Mouse (Mus musculus) frontal cortex, postnatal 10 days (tissue): ENCODE data around the gene Olfm1.

Experiments used
- DNase-seq, 2 experiments: peaks; one replicate each; pipeline ENCODE4 v3.0.0; 2022; ENCODE audit warnings: low spot score in 2 of 2, mixed read lengths in 1 of 2

Olfm1 gene

DNA sequence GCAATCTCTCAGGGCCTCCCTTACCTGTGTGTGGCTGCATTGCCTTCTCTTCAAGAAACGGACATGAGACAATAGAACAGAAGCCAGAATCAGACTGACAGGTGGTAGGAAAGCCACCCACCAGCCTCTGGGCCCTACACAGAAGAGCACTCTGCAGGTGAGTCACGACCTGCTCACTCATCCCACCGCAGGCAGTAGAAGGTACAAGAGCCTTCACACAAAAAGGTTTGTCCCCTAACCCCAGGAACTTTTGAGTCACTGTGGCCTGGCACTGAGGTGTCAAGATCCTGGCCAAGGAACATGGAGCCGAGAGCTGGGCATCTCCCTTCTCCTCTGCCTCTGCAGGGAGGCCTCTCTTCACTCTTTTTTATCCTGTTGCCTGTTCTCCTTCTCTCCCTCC lies 42.3 kb downstream of the Olfm1 start:
- no peak for DNase-seq

- no peak for DNase-seq
These were observed 43.7 kb downstream of the Olfm1 start for GRCm38 (mm10) chr2:28236447-28236846.

DNA sequence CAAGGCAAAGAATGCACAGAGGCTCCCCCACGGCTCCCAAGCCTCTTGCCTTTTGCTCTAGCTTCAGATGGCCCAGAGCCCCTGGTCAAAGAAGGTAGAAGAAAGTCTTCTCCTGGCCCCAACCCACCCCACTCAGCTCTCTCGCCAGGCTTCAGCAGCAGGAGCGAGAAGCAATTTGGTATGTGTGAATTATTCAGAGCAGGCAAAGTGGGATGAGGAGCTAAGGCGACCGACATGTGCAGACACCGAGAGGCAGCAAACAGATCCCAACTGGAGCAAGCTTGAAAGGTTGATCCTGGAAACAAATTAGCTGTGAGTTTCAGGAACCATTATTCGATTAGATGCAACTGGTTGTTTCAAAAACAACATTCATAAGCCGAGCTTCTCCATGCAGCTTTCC lies 46.8 kb downstream of the Olfm1 start:
- DNase-seq, result no peak

DNA sequence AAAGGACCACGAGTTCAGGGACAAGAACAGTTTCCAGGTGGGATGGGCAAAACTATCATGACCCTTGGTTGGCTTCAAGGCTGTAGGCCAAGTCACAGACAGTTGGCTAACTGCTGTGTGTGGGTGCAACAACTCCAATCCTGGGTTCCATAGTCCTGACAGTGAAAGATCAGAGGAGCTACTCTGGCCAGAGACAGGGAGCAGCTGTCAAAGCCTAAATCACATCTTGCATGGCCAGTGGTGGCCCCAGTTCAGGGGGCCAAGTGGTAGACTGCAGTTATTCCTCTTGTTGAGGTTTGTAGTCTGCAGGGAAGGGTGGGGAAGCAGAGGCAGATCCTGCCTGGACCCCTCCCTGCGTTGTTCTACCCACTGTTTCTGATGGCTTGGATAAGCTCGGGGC lies 48.1 kb downstream of the Olfm1 start:
- DNase-seq, result no peak

DNA sequence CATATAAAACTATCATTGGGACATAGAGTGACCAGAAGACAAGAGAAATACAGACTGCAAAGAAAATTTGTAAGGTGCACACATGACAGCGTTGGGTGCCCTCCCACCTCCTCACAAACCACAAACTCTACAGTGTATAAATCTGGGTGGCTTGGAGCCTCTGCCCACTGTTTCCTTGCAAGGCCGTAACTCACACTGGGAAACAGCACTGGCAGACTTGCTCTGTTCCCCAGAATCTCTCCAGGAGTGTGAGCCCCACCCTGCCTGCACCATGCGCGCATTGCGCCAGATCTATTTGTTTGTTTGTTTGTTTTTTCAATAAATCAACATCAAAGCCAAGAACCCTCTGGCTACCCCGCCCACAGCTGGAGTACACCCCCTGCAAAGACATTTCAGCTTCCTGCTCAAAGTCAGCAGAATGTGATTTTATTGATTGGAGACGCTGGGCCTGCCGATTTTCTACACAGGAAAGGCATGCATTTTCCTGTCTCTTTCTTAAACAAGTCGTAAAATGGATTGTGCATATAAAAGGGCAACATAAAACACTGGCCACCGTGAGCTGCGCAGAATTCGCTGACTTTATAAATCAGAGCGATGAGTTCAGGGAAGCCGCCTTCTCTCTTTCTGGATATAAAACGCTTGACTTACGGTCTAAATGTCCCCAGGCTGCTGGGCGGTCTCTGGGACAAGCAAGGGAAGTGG lies 48.9 kb downstream of the Olfm1 start:
- no peak for DNase-seq

- no peak for DNase-seq
These were observed 49.4 kb downstream of the Olfm1 start for GRCm38 (mm10) chr2:28242222-28242543.

- no peak for DNase-seq
These were observed 52.0 kb downstream of the Olfm1 start for GRCm38 (mm10) chr2:28244667-28245395.

DNA sequence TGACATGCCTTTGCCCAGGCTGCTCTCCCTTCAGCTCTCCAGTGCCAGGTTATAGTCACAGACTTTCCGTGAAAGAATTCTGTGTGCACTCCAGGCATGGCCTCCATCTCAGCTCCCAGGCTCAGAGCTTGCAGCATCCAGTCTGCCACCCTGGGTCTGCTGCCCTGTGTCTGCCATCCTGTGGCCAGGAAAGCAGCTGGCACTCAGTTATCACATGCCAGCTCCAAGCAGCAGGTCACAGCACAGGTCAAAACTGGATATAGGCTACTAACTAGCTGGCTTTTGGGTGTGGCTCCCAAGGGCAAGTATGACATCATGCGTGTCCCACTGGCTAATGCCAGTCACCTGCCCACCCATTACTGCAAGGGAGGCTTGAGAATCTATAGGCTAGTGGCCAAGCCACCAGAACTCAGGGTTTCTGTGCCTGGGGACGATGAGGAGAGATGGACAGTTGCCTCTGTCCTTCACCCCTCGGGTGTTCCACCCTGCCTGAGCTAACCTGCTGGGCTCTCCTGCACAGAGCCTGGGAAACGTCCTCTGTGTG lies 53.4 kb downstream of the Olfm1 start:
- DNase-seq, result no peak

GRCm38 (mm10) chr2:28247098-28247497 lies 54.3 kb downstream of the Olfm1 start:
- DNase-seq, result no peak

DNA sequence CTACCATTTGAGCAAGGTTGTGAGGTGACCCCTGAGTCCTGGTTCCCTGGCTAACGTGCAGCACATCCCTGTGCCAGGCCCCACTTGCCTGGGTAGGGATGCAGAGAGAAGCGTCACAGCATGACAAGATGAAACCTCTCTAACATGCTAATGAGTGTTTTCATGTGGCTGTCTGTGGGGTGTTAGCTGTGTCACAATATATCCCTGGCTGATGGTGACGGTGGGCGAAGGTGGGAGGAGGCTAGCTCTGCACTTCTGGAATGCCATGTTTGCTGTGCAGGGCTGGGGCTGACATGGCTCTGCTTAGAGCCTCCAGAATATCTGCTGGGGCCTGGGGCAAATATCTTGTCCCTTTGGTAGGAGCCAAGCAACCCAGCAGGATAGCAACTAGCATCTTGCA lies 59.8 kb downstream of the Olfm1 start:
- DNase-seq, result no peak

DNA sequence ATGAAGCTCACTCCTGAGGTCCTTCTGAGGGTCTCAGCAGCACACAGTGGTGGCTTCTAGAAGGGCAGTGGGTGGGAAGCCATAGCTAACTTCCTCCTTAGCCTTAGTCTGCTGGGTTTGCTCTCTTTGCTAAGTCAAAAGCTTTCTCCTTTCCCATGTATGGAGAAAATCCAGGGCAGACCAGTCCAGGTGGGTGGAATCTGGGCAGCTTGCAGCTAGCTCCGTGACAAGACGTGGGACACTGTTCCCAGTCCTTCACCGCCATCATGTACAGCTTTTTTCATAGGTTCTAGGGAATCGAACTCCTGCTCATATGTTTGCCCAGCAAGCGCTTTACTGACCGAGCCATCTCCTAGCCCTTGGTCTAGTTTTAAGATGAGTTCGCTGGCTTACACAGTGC lies 63.2 kb downstream of the Olfm1 start:
- DNase-seq, result no peak

DNA sequence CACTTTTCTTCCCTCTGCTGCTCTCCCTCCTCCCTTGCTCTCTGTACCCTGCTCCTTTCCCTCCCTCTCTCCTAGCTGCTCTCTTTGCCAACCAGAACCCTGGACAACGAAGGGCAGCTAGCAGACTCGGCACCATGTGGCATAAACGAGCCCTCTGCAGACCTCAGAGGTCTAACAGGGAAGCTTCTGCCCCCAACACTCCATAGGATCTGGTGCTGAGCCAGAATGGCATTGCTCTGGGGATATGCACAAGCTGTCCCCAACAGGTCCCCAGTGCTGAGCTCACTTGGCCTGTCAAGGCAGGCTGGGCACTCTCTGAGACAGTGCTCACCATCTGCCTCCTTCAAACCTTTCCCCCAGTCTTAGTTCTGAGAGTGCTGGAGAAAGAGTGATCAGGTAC lies 68.6 kb downstream of the Olfm1 start:
- no peak for DNase-seq

- no peak for DNase-seq
These were observed 75.0 kb downstream of the Olfm1 start for GRCm38 (mm10) chr2:28267776-28268275.

GRCm38 (mm10) chr2:28270561-28270960 lies 77.8 kb downstream of the Olfm1 start:
- DNase-seq, result no peak

- no peak for DNase-seq
These were observed 79.6 kb downstream of the Olfm1 start for GRCm38 (mm10) chr2:28272218-28272965.

- no peak for DNase-seq
These were observed 81.2 kb downstream of the Olfm1 start for GRCm38 (mm10) chr2:28274006-28274405.

- no peak for DNase-seq
These were observed 82.6 kb downstream of the Olfm1 start for GRCm38 (mm10) chr2:28275345-28275744.

DNA sequence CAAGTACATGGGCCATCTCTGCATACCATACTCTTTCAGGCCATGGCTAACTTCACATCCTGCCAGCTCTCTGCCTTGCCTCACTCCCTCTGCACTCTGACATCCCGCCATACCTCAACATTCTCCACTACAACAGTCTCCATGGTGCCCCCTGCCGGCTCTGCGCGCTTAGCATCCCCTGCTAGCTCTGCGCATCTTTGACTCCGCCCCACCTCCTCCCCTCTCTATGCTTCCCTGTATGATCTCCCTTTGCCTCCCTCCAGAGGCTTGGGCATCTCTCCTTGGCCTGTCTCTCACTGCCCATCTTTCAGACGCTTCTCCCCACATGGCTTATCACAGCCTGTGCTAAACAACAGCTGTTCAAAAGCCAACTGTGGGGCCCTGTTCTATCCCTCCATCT lies 85.4 kb downstream of the Olfm1 start:
- peak; percentile 46 to 56 for DNase-seq

GRCm38 (mm10) chr2:28278853-28279252 lies 86.1 kb downstream of the Olfm1 start:
- no peak for DNase-seq
